Mouse (Mus musculus) embryonic facial prominence, embryonic 11.5 days (tissue): ENCODE measurements around the gene Gm14214. TPM values are rescaled to one million over a fixed set of nuclear protein-coding genes. Genes with fewer than 3 reads are reported as not detected.

ENCODE experiments used
- ATAC-seq: fragments of 200-750 bp; cut with Nextera tagmentation; replicated peaks from 2 replicates; pipeline ENCODE4 v1.8.0; 2017; ENCODE audit warnings: low read depth; ENCODE audit not compliant: insufficient number of reproducible peaks, low FRiP score, low TSS enrichment
- DNase-seq: peaks from one replicate; pipeline ENCODE4 v3.0.0-alpha.2; 2015; ENCODE audit warnings: low spot score
- H3K27ac ChIP-seq: fragments of 300-500 bp; sonication (generic); replicated peaks from 2 replicates; pipeline ENCODE4 v1.5.1; 2014; ENCODE audit warnings: mild to moderate bottlenecking, low read depth, low read length, control low read depth
- H3K27me3 ChIP-seq: fragments of 300-500 bp; sonication (generic); 2 replicates; pipeline ENCODE4 v1.6.1; 2014; ENCODE audit warnings: mild to moderate bottlenecking, low read length, moderate library complexity, mixed read lengths; ENCODE audit not compliant: control insufficient read depth, insufficient read depth
- H3K36me3 ChIP-seq: fragments of 300-500 bp; sonication (generic); replicated peaks from 2 replicates; pipeline ENCODE4 v1.6.1; 2014; ENCODE audit warnings: low read depth, mild to moderate bottlenecking, low read length, moderate library complexity, mixed read lengths; ENCODE audit not compliant: control insufficient read depth, insufficient read depth
- H3K4me1 ChIP-seq: fragments of 300-500 bp; sonication (generic); 2 replicates; pipeline ENCODE4 v1.6.1; 2014; ENCODE audit warnings: low read length, mixed read lengths; ENCODE audit not compliant: control insufficient read depth, insufficient read depth
- H3K4me2 ChIP-seq: fragments of 300-500 bp; sonication (generic); 2 replicates; pipeline ENCODE4 v1.6.1; 2014; ENCODE audit warnings: low read depth, mild to moderate bottlenecking, control low read depth, low read length, moderate library complexity
- H3K4me3 ChIP-seq: fragments of 300-500 bp; sonication (generic); 2 replicates; pipeline ENCODE4 v1.5.1; 2014; ENCODE audit warnings: low read depth, low read length, control low read depth
- H3K9ac ChIP-seq: fragments of 300-500 bp; sonication (generic); replicated peaks from 2 replicates; pipeline ENCODE4 v1.6.1; 2014; ENCODE audit warnings: mild to moderate bottlenecking, control low read depth, low read length
- H3K9me3 ChIP-seq: fragments of 300-500 bp; sonication (generic); replicated peaks from 2 replicates; pipeline ENCODE4 v1.6.1; 2016; ENCODE audit warnings: mild to moderate bottlenecking, low read length, inconsistent platforms, mixed read lengths; ENCODE audit not compliant: control insufficient read depth
- WGBS: fragments of 180-500 bp; shearing (Covaris S2); extraction: QIAGEN DNeasy Blood & Tissue Kit; methylation state at CpG from one replicate; pipeline ENCODE4 v1.1.7; 2014; 5-methylcytosine and 5-hydroxymethylcytosine counted together
- polyA plus RNA-seq: library from polyadenylated mRNA; unstranded; fragments of >200 nt; fragmentation: Nextera tagmentation; extraction: Ambion mirVana; gene quantifications from 2 replicates; pipeline ENCODE4 v1.2.1, GENCODE M21; 2014

Gm14214 gene
- polyA plus RNA-seq, 1 experiment from 2014 or later: not detected

DNA sequence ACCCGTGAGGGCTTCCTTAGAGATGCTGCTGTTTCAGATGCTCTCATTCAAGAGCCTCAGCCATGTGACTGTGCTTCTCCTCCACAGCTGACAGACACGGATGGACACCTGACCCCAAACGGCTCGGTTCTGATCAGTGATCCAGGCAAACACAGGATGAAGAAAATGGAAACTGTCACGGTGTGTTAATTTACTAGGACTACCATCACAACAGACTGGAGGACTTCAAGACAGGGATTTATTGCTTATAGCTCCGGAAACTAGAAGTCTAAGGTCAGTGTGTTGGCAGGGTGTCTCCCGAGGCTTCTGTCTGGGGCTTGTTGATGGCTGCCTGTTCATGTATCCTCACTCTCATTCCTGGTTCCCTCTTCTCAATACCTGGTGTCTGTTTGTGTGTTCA, 34.4 kb downstream of the Gm14214 start:
- Histone ChIP-seq H3K27me3 (no peaks in the 10 kb centered on the region), H3K36me3 (no peaks in the 10 kb centered on the region), H3K4me3 (no peak overlapping the region), H3K9ac (no peak overlapping the region), H3K4me1 (no peaks in the 10 kb centered on the region), H3K27ac (no peak overlapping the region), H3K9me3 (no peaks in the 10 kb centered on the region), H3K4me2 (no peak overlapping the region)
- WGBS: 68% methylated on average over 7 of the region's 7 CpGs
- no peak for ATAC-seq
- DNase-seq: no peak

- Histone ChIP-seq H3K4me2 (no peak overlapping the region), H3K36me3 (no peaks in the 10 kb centered on the region), H3K27ac (no peak overlapping the region), H3K9ac (no peak overlapping the region), H3K27me3 (no peaks in the 10 kb centered on the region), H3K4me1 (no peaks in the 10 kb centered on the region), H3K9me3 (no peaks in the 10 kb centered on the region), H3K4me3 (no peak overlapping the region)
- DNase-seq (no peak), ATAC-seq (no peak)
- WGBS: 54% methylated on average over 9 of the region's 9 CpGs
Measured at GRCm38 (mm10) chr2:154734977-154735376, 34.9 kb downstream of the Gm14214 start.

DNA sequence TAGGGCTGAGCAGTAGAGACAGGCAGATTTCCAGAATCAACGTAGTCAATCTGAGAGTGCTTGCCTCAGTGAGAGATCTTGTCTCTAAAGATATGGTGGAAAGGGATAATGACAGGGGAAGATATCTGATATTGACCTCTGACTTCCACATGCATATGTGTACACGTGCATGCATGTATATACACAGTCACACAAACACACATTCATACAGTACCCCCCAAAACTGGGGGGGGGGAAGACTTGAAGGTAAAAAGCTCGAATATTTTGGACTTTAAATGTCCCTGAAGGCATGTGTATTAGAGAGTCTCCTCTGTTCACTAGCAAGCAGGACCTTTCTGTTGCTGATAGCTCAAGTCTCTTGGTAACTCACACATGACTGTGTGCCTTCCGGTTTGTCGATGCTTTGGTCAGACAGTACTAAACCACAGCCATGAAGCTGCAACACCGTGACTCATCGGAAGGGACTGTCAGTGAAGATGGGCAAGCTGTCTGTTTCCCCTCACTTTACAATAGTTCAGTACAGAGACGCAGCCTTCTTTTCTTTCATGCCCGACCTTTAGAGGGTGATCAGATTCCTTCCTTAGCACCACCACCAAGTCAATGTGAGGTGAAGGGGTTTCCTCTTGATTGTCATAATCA, 37.2 kb downstream of the Gm14214 start:
- H3K4me3 ChIP-seq: no peak overlapping the region
- no peak overlapping the region for H3K4me2 ChIP-seq
- ATAC-seq (no peak), DNase-seq (no peak)
- H3K9ac ChIP-seq: no peak overlapping the region
- H3K36me3 ChIP-seq: no peaks in the 10 kb centered on the region
- H3K9me3 ChIP-seq: no peaks in the 10 kb centered on the region
- H3K4me1 ChIP-seq: no peaks in the 10 kb centered on the region
- no peaks in the 10 kb centered on the region for H3K27me3 ChIP-seq
- no peak overlapping the region for H3K27ac ChIP-seq
- WGBS: 71% methylated on average over 9 of the region's 9 CpGs

- H3K4me2 ChIP-seq: no peak overlapping the region
- no peaks in the 10 kb centered on the region for H3K27me3 ChIP-seq
- ATAC-seq (no peak), DNase-seq (no peak)
- 66% methylated on average over 2 of the region's 2 CpGs for WGBS
- H3K9me3 ChIP-seq: no peaks in the 10 kb centered on the region
- H3K36me3 ChIP-seq: no peaks in the 10 kb centered on the region
- H3K9ac ChIP-seq: no peak overlapping the region
- H3K27ac ChIP-seq: no peak overlapping the region
- no peak overlapping the region for H3K4me3 ChIP-seq
- H3K4me1 ChIP-seq: no peaks in the 10 kb centered on the region
Measured at GRCm38 (mm10) chr2:154731916-154732315, 37.9 kb downstream of the Gm14214 start.

- Histone ChIP-seq H3K36me3 (no peaks in the 10 kb centered on the region), H3K27me3 (no peaks in the 10 kb centered on the region), H3K27ac (no peak overlapping the region), H3K4me2 (no peak overlapping the region), H3K4me3 (no peak overlapping the region), H3K9ac (no peak overlapping the region), H3K9me3 (no peaks in the 10 kb centered on the region), H3K4me1 (no peaks in the 10 kb centered on the region)
- no peak for DNase-seq
- 89% methylated on average over 3 of the region's 3 CpGs for WGBS
- ATAC-seq: no peak
Measured at GRCm38 (mm10) chr2:154730841-154731240, 39.0 kb downstream of the Gm14214 start.

GRCm38 (mm10) chr2:154729737-154730136, 40.1 kb downstream of the Gm14214 start:
- WGBS: 68% methylated on average over 3 of the region's 3 CpGs
- Histone ChIP-seq H3K27me3 (no peaks in the 10 kb centered on the region), H3K27ac (no peak overlapping the region), H3K4me2 (no peak overlapping the region), H3K4me3 (no peak overlapping the region), H3K36me3 (no peaks in the 10 kb centered on the region), H3K4me1 (no peaks in the 10 kb centered on the region), H3K9ac (no peak overlapping the region), H3K9me3 (no peaks in the 10 kb centered on the region)
- ATAC-seq (no peak), DNase-seq (no peak)

DNA sequence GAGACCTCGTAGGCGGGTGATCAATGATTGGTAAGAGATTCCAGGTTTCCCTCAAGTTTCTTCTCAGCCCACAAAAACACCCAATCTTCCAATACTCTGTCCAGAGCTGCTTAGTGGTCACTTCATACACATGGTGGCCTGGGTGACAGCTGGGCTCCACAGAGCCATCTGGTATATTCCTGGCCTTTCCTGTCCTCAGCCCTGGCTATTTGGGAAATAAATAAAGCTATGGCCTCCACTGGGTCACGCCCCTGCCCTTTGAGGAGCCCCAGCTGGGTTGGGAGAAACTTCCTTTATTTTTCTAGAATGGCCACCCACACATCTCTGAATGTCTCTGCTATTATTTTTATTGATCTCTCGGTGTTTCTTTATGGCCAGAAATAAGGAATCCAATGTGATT, 46.4 kb downstream of the Gm14214 start:
- ATAC-seq: no peak
- Histone ChIP-seq H3K4me2 (no peak overlapping the region), H3K9ac (no peak overlapping the region), H3K27ac (no peak overlapping the region), H3K36me3 (no peaks in the 10 kb centered on the region), H3K4me3 (no peak overlapping the region), H3K4me1 (no peaks in the 10 kb centered on the region), H3K9me3 (no peaks in the 10 kb centered on the region), H3K27me3 (no peaks in the 10 kb centered on the region)
- no peak for DNase-seq
- WGBS: 88% methylated on average over 4 of the region's 4 CpGs

GRCm38 (mm10) chr2:154720315-154720714, 49.5 kb downstream of the Gm14214 start:
- no peak for ATAC-seq
- Histone ChIP-seq H3K4me3 (no peak overlapping the region), H3K4me1 (no peaks in the 10 kb centered on the region), H3K27ac (no peak overlapping the region), H3K36me3 (no peaks in the 10 kb centered on the region), H3K9me3 (no peaks in the 10 kb centered on the region), H3K4me2 (no peak overlapping the region), H3K27me3 (no peaks in the 10 kb centered on the region), H3K9ac (no peak overlapping the region)
- no peak for DNase-seq
- whole genome bisulfite sequencing: 88% methylated on average over 2 of the region's 2 CpGs
